In genomic region chr10:24485461-24485860, GRCm38 (mm10) we compare ENCODE assay signal across 10 mouse cellular contexts.
"Had no signal": no experiment of that assay in that cellular context is flagged by ENCODE, and none has a peak within 500 bp of the region (broad histone marks: within the 10 kb centered on the region; RNA-seq: fewer than 3 reads in every experiment).

No protein-coding gene starts in this region.

- H3K27ac ChIP-seq: limb, embryonic 10.5 days; liver, embryonic 15.5 days; neural tube, embryonic 12.5 days; stomach, embryonic 15.5 days had no signal

- H3K4me1 ChIP-seq: liver, embryonic 15.5 days; neural tube, embryonic 12.5 days; stomach, embryonic 15.5 days had no signal

- H3K9ac ChIP-seq: liver, embryonic 15.5 days; neural tube, embryonic 12.5 days; stomach, embryonic 15.5 days had no signal

- H3K27me3 ChIP-seq: liver, embryonic 15.5 days; neural tube, embryonic 12.5 days; stomach, embryonic 15.5 days had no signal

- H3K4me3 ChIP-seq: limb, embryonic 10.5 days; liver, embryonic 15.5 days; neural tube, embryonic 12.5 days; stomach, embryonic 15.5 days had no signal

- DNase-seq: kidney, adult 8-10 months; kidney, postnatal 25 days; lung, adult 2 months; midbrain, embryonic 14.5 days; thymus, adult 2 months; thymus, postnatal 25 days had no signal

- H3K36me3 ChIP-seq: limb, embryonic 10.5 days; liver, embryonic 15.5 days; neural tube, embryonic 12.5 days; stomach, embryonic 15.5 days had no signal
